Mouse (Mus musculus) liver, embryonic 12.5 days (tissue): ENCODE data around the gene Coq10b. TPM values are rescaled to one million over a fixed set of nuclear protein-coding genes. Genes with fewer than 3 reads are reported as not detected.
"Not testable (repeated sequence)": the region's sequence is repeated elsewhere in the genome, so short reads cannot be mapped to it uniquely, and the experiment has no call there.

ENCODE experiments used
- ATAC-seq: fragments of 200-750 bp; cut with Nextera tagmentation; 2 replicates; pipeline ENCODE4 v1.8.0; 2017; ENCODE audit warnings: moderate number of reproducible peaks, mild to moderate bottlenecking, moderate library complexity
- H3K27ac ChIP-seq: fragments of 300-500 bp; sonication (generic); 2 replicates; pipeline ENCODE4 v1.5.1; 2016; ENCODE audit warnings: mild to moderate bottlenecking
- H3K27me3 ChIP-seq: fragments of 300-500 bp; sonication (generic); replicated peaks from 2 replicates; pipeline ENCODE4 v1.6.1; 2016; ENCODE audit warnings: mild to moderate bottlenecking, moderate library complexity
- H3K36me3 ChIP-seq: fragments of 300-500 bp; sonication (generic); 2 replicates; pipeline ENCODE4 v1.6.1; 2016; ENCODE audit warnings: mild to moderate bottlenecking, moderate library complexity
- H3K4me1 ChIP-seq: fragments of 300-500 bp; sonication (generic); 2 replicates; pipeline ENCODE4 v1.6.1; 2016
- H3K4me2 ChIP-seq: fragments of 300-500 bp; sonication (generic); 2 replicates; pipeline ENCODE4 v1.6.1; 2016; ENCODE audit warnings: mild to moderate bottlenecking, moderate library complexity
- H3K4me3 ChIP-seq: fragments of 300-500 bp; sonication (generic); 2 replicates; pipeline ENCODE4 v1.5.1; 2016; ENCODE audit warnings: mild to moderate bottlenecking, moderate library complexity
- H3K9ac ChIP-seq: fragments of 300-500 bp; sonication (generic); 2 replicates; pipeline ENCODE4 v1.6.1; 2016; ENCODE audit warnings: mild to moderate bottlenecking, moderate library complexity
- H3K9me3 ChIP-seq: fragments of 300-500 bp; sonication (generic); replicated peaks from 2 replicates; pipeline ENCODE4 v1.6.1; 2016; ENCODE audit warnings: mild to moderate bottlenecking, moderate library complexity
- WGBS: fragments of 180-500 bp; shearing (Covaris S2); methylation state at CpG from one replicate; pipeline ENCODE4 v1.1.7; 2016; ENCODE audit not compliant: insufficient replicate concordance; 5-methylcytosine and 5-hydroxymethylcytosine counted together
- polyA plus RNA-seq: library from polyadenylated mRNA; unstranded; fragments of >200 nt; fragmentation: Nextera tagmentation; extraction: Ambion mirVana; gene quantifications from 2 replicates; pipeline ENCODE4 v1.2.1, GENCODE M21; 2016

Gene Coq10b
- polyA plus RNA-seq, 1 experiment from 2014 or later, result 19.5 TPM

- peak overlapping the region; percentile 32; the same call in 1 of the 2 replicates for H3K4me2 ChIP-seq
- peaks cover 52% of the 10 kb centered on the region for H3K4me1 ChIP-seq
- WGBS, result 56% methylated on average over 5 of the region's 5 CpGs
- no peaks in the 10 kb centered on the region for H3K9me3 ChIP-seq
- ATAC-seq, result peak; percentile 34; the same call in 1 of the 2 replicates
- H3K4me3 ChIP-seq, result no peak overlapping the region
- no peaks in the 10 kb centered on the region for H3K27me3 ChIP-seq
- H3K36me3 ChIP-seq, result peaks cover 53% of the 10 kb centered on the region
- H3K27ac ChIP-seq, result peak overlapping the region; percentile 73
- 0 out of 2 replicates have a peak overlapping the region, but pooled peaks have one; percentile 24 for H3K9ac ChIP-seq
These were observed 8.5 kb downstream of the Coq10b start for GRCm38 (mm10) chr1:55061099-55061498.

DNA sequence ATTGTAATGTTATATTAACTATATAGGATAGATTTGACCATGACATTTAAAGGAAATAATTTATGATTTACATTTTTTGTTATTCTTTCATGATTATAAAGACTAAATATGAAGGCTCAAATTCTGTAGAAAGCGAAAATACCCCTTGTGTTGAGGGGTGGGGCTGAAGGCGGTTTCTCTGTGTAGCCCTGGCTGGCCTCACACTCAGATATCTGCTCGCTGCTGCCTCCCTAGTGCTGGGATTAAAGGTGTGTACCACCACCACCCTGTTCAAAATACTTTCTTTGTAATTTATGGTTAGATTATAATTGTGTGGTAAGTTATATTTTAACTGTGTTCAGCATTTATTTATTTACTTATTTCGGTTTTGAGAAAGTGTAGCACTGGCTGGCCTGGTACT, 9.2 kb downstream of the Coq10b start:
- no peak overlapping the region for H3K27ac ChIP-seq
- no peak overlapping the region for H3K4me2 ChIP-seq
- H3K36me3 ChIP-seq, result peaks cover 53% of the 10 kb centered on the region
- 63% methylated on average over 4 of the region's 4 CpGs for WGBS
- ATAC-seq, result peak; percentile 62; the same call in 1 of the 2 replicates
- no peak overlapping the region for H3K9ac ChIP-seq
- no peaks in the 10 kb centered on the region for H3K27me3 ChIP-seq
- no peaks in the 10 kb centered on the region for H3K9me3 ChIP-seq
- H3K4me1 ChIP-seq, result peaks cover 45% of the 10 kb centered on the region
- no peak overlapping the region for H3K4me3 ChIP-seq

DNA sequence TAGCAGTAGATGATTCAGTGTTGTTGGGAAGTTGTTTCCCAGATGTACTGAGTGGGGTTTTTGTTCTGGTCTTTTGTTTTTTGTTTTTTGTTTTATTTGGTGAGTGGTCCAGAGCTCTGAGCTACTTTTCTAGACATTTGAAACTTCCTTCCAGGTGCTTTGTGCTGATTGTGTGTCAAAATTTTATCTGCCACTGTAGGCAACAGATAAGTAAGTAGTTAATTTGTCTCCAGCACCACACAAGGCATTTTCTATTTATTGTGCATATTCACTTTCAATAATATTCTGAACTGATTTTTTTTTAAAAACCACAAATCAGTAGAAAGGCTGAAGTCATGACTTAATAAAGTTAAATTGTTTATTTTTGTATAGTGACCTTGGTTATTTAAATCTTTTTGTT, 19.8 kb downstream of the Coq10b start:
- Histone ChIP-seq H3K36me3 (peaks cover 60% of the 10 kb centered on the region), H3K4me1 (peaks cover 44% of the 10 kb centered on the region)
- not testable (repeated sequence) for ATAC-seq, H3K9me3 ChIP-seq, H3K27ac ChIP-seq, H3K9ac ChIP-seq, H3K27me3 ChIP-seq, H3K4me2 ChIP-seq, H3K4me3 ChIP-seq

- ATAC-seq, result no peak
- H3K27ac ChIP-seq, result peak overlapping the region; percentile 68
- H3K27me3 ChIP-seq, result no peaks in the 10 kb centered on the region
- peaks cover 64% of the 10 kb centered on the region for H3K36me3 ChIP-seq
- 40% methylated on average over 2 of the region's 2 CpGs for WGBS
- no peak overlapping the region for H3K9ac ChIP-seq
- no peak overlapping the region for H3K4me3 ChIP-seq
- peaks cover 44% of the 10 kb centered on the region for H3K4me1 ChIP-seq
- H3K9me3 ChIP-seq, result no peaks in the 10 kb centered on the region
- H3K4me2 ChIP-seq, result no peak overlapping the region
These were observed 22.2 kb downstream of the Coq10b start for GRCm38 (mm10) chr1:55074757-55075156.

DNA sequence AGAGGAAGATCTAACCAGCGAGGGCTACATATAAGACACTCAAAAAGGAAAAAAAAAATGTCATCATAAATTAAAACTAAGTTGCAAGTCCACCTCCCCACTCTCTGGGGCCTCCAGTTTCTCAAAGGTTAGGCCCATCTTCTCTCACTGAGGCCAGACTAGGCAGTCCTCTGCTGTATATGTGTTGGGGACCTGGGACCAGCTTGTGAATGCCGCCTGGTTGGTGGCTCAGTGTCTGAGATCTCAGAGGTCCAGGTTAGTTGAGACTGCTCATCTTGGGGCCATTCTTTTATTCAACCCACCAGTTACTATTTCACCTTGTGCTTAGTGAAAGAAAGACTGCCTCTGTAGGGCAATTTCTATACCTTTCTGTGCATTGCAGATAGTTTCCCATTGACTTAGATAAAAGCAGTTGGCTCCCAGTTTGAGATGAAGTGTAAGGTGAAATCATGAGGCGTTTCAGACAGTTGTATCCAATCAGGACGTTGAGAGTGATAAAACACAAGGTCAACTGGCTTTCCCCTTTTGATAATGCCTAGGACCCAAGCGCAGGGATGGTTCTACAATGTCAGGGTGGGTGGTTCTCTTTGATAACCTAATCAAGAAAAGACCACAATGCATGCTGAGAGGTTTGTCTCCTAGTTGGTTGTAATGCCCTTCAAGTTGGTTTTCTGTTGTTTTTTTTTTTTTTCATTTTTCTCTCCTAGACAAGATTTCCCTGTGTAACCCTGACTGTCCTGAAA, 23.3 kb downstream of the Coq10b start:
- no peaks in the 10 kb centered on the region for H3K27me3 ChIP-seq
- H3K36me3 ChIP-seq, result peaks cover 68% of the 10 kb centered on the region
- peak overlapping the region; percentile 31; the same call in 1 of the 2 replicates for H3K4me2 ChIP-seq
- no peaks in the 10 kb centered on the region for H3K9me3 ChIP-seq
- no peak overlapping the region for H3K9ac ChIP-seq
- H3K4me1 ChIP-seq, result peaks cover 48% of the 10 kb centered on the region
- no peak overlapping the region for H3K4me3 ChIP-seq
- ATAC-seq, result peak; percentile 86
- WGBS, result 26% methylated on average over 5 of the region's 5 CpGs
- peak overlapping the region; percentile 86 for H3K27ac ChIP-seq

GRCm38 (mm10) chr1:55076395-55076743, 23.8 kb downstream of the Coq10b start:
- Histone ChIP-seq H3K9ac (no peak overlapping the region), H3K4me1 (peaks cover 50% of the 10 kb centered on the region), H3K4me3 (no peak overlapping the region), H3K36me3 (peaks cover 68% of the 10 kb centered on the region), H3K9me3 (no peaks in the 10 kb centered on the region), H3K4me2 (no peak overlapping the region), H3K27ac (peak overlapping the region; percentile 55), H3K27me3 (no peaks in the 10 kb centered on the region)
- peak; percentile 2; the same call in 1 of the 2 replicates for ATAC-seq

DNA sequence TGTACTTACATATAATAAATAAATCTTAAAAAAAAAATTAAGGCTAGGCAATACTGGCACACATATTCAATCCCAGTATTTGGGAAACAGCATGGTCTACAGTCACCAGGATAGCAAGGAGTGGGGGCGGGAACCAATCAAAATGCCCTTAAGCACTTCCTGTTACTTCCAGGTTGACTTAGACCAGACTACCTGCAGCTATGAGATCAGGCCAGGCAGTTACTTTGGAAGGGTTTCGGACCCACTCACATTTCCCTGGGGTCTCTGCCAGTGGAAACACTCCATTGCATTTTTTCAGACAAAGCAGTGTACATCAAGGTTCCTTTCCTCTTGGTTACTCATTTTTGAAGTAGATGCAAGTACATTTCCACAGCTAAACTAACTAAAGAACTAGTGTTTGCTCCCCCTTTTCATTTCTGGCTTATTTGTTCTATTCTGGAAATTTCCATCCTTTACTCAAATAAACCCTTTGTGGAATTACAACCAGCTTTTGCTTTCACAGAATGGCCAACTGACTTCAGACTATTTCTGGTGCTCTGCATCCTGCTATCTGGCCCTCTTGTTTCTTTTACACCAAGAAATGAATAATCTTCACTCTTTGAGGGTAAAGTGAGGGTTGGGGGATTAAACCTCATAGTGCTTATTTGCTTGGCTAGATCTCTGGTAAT, 24.4 kb downstream of the Coq10b start:
- Histone ChIP-seq H3K27me3 (no peaks in the 10 kb centered on the region), H3K4me1 (peaks cover 52% of the 10 kb centered on the region), H3K9ac (no peak overlapping the region), H3K4me3 (no peak overlapping the region), H3K27ac (peak overlapping the region; percentile 36; the same call in 1 of the 2 replicates), H3K4me2 (no peak overlapping the region), H3K36me3 (peaks cover 68% of the 10 kb centered on the region), H3K9me3 (no peaks in the 10 kb centered on the region)
- peak; percentile 27 for ATAC-seq
- 67% methylated on average over 2 of the region's 2 CpGs for WGBS

GRCm38 (mm10) chr1:55079677-55080076, 27.1 kb downstream of the Coq10b start:
- Histone ChIP-seq H3K27ac (no peak overlapping the region), H3K27me3 (no peaks in the 10 kb centered on the region), H3K4me2 (no peak overlapping the region), H3K36me3 (peaks cover 84% of the 10 kb centered on the region), H3K4me1 (peaks cover 58% of the 10 kb centered on the region), H3K9me3 (no peaks in the 10 kb centered on the region), H3K4me3 (no peak overlapping the region), H3K9ac (no peak overlapping the region)
- ATAC-seq, result no peak
- WGBS, result 79% methylated on average over 4 of the region's 4 CpGs

GRCm38 (mm10) chr1:55082106-55082505, 29.5 kb downstream of the Coq10b start:
- Histone ChIP-seq H3K9me3 (no peaks in the 10 kb centered on the region), H3K9ac (no peak overlapping the region), H3K4me1 (peaks cover 56% of the 10 kb centered on the region), H3K27me3 (no peaks in the 10 kb centered on the region), H3K27ac (no peak overlapping the region), H3K4me2 (no peak overlapping the region), H3K36me3 (peaks cover 90% of the 10 kb centered on the region), H3K4me3 (no peak overlapping the region)
- ATAC-seq, result no peak
- 50% methylated on average over 1 of the region's 1 CpGs for WGBS

GRCm38 (mm10) chr1:55085781-55086366, 33.3 kb downstream of the Coq10b start:
- Histone ChIP-seq H3K27me3 (no peaks in the 10 kb centered on the region), H3K4me2 (peak overlapping the region; percentile 94), H3K9ac (peak overlapping the region; percentile 99), H3K4me3 (peak overlapping the region; percentile 96), H3K4me1 (peaks cover 67% of the 10 kb centered on the region), H3K27ac (peak overlapping the region; percentile 42; the same call in 1 of the 2 replicates), H3K36me3 (peaks cover 67% of the 10 kb centered on the region), H3K9me3 (no peaks in the 10 kb centered on the region)
- WGBS, result 27% methylated on average over 7 of the region's 7 CpGs
- ATAC-seq, result no peak

DNA sequence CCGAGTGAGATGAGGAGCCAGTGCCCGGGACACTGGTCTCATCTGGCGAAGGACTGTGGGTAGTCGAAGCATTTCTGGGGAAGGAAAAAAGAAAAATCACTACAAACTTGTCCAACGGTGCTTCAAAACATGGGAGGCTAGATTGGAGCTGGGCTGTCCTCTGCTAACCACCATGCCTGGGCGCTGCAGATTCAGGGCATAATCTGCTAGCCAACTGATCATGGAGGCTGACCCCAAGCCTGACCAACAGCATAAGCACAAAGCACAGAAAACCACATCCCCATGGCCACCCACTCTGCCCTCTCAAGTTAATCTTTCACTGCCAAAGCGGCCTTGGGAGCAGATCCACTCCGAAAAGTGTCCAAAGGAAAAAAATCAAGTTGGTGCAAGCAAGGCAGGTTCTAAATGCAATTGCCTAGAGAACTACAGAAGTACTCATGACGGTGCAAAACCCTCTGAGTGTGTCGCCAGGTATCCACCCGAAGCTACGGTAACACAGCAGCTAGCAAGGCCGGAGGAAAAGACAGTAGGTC, 34.4 kb downstream of the Coq10b start:
- H3K4me2 ChIP-seq, result peak overlapping the region; percentile 94
- H3K9ac ChIP-seq, result peak overlapping the region; percentile 99
- peaks cover 67% of the 10 kb centered on the region for H3K36me3 ChIP-seq
- H3K27ac ChIP-seq, result peak overlapping the region; percentile 97
- no peaks in the 10 kb centered on the region for H3K9me3 ChIP-seq
- under 1% methylated on average over 13 of the region's 13 CpGs for WGBS
- H3K4me3 ChIP-seq, result peak overlapping the region; percentile 96
- H3K4me1 ChIP-seq, result peaks cover 72% of the 10 kb centered on the region
- ATAC-seq, result peak; percentile 14
- H3K27me3 ChIP-seq, result no peaks in the 10 kb centered on the region

DNA sequence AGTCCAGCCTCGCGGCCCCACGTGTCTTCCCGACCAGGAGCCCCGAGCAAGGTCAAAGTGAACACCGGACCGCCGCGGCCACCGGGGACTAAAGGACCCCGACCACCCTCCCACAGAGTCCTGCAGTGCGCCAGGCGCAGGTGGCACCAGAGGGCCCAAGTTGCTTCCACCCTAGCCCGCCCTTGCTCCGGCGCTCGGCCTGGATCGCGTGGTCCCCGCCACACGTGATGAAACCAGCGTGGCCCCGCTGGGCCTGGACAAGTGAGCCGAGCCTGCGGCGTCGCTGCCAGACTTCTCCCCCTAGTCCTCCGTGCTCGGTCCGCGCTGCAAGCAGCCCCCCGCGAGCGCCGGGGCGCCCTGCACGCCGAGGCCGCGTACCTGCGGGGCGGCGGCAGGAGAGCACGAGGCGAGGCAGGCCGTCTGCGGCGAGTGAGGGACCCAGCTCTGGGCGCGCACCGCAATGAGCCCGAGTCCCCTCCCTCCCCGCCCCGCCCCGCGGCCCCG, 34.9 kb downstream of the Coq10b start:
- Histone ChIP-seq H3K27me3 (no peaks in the 10 kb centered on the region), H3K36me3 (peaks cover 66% of the 10 kb centered on the region), H3K4me3 (peak overlapping the region; percentile 96), H3K9ac (peak overlapping the region; percentile 99), H3K27ac (peak overlapping the region; percentile 97), H3K9me3 (no peaks in the 10 kb centered on the region), H3K4me2 (peak overlapping the region; percentile 94), H3K4me1 (peaks cover 72% of the 10 kb centered on the region)
- ATAC-seq, result peak; percentile 46
- under 1% methylated on average over 49 of the region's 57 CpGs for WGBS
